Mouse (Mus musculus): ENCODE data around the gene Eln. TPM values are rescaled to one million over a fixed set of nuclear protein-coding genes. Genes with fewer than 3 reads are reported as not detected.

Gene Eln
- polyA plus RNA-seq, 1 experiment from 2014 or later = 12.4 TPM

- Histone ChIP-seq H3K4me2 (no peak overlapping the region), H3K9ac (replicated peaks) (no peak overlapping the region), H3K27me3 (no peaks in the 10 kb centered on the region), H3K27ac (no peak overlapping the region), H3K36me3 (no peaks in the 10 kb centered on the region), H3K9me3 (no peaks in the 10 kb centered on the region), H3K4me3 (replicated peaks) (no peak overlapping the region), H3K4me1 (replicated peaks) (peaks cover 12% of the 10 kb centered on the region)
- 62% methylated on average over 4 of the region's 4 CpGs for WGBS
- no peak for ATAC-seq (ENCODE audit: insufficient number of reproducible peaks, insufficient read depth, low FRiP score, low TSS enrichment, low read depth)
Observed at GRCm38 (mm10) chr5:134725299-134725698, 21.8 kb downstream of the Eln start.

DNA sequence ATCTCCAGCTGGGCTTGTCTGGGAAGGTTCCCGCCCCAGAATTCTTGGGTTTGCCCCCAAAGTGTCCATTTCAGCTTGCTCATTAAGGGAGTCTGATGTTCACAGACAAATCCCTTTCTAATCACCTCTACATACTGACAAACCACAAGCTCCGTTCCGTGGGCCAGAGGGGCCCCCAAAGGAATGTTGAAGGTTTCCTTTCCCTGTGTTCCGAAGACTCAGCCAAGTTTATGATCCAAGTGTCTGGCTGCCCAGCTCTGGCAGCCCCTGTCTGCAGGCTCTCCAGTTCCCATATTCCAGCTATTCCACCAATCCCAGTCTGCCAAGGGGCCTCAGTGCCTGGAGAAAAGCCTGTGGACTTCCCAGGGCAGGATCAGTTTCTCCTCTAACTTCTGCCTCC is 27.1 kb downstream of the Eln start:
- no peak overlapping the region for H3K4me2 ChIP-seq
- 34% methylated on average over 4 of the region's 4 CpGs for WGBS
- H3K27ac ChIP-seq = no peak overlapping the region
- no peaks in the 10 kb centered on the region for H3K9me3 ChIP-seq
- no peak overlapping the region for H3K9ac ChIP-seq (replicated peaks)
- 0 out of 2 replicates have a peak, but pooled peaks cover 3% of the 10 kb centered on the region for H3K36me3 ChIP-seq
- 0 out of 2 replicates have a peak, but pooled peaks cover 11% of the 10 kb centered on the region for H3K27me3 ChIP-seq
- peaks cover 9% of the 10 kb centered on the region; the same call in 1 of the 2 replicates for H3K4me1 ChIP-seq (replicated peaks)
- no peak for ATAC-seq (ENCODE audit: insufficient number of reproducible peaks, insufficient read depth, low FRiP score, low TSS enrichment, low read depth)
- H3K4me3 ChIP-seq (replicated peaks) = no peak overlapping the region

GRCm38 (mm10) chr5:134711076-134711475 is 36.0 kb downstream of the Eln start:
- Histone ChIP-seq H3K9ac (replicated peaks) (no peak overlapping the region), H3K4me3 (replicated peaks) (no peak overlapping the region), H3K27ac (no peak overlapping the region), H3K27me3 (peaks cover 17% of the 10 kb centered on the region), H3K4me2 (no peak overlapping the region), H3K36me3 (0 out of 2 replicates have a peak, but pooled peaks cover 3% of the 10 kb centered on the region), H3K4me1 (replicated peaks) (no peaks in the 10 kb centered on the region), H3K9me3 (no peaks in the 10 kb centered on the region)
- WGBS = 66% methylated on average over 7 of the region's 7 CpGs
- ATAC-seq (ENCODE audit: insufficient number of reproducible peaks, insufficient read depth, low FRiP score, low TSS enrichment, low read depth) = no peak

DNA sequence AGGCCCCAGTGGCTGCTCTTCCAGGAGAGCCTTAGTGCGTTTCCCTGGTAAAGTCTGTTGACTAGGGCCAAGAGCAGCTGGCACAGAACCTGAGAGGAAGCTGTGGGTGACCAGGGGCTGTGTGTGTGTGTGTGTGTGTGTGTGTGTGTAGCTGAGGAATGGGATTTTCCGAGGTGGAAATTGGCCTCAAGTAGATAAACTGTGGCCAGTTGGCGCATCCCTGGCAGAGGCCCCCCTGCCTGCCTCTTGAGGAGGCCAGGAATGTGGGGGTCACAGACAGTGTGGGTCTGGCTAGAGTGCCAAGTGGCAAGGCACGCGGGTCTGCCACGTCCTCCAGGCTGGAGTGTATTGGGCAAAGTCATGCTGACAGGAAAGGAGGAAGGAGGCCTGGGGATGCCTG is 37.8 kb downstream of the Eln start:
- no peak overlapping the region for H3K9ac ChIP-seq (replicated peaks)
- no peaks in the 10 kb centered on the region for H3K4me1 ChIP-seq (replicated peaks)
- no peak overlapping the region for H3K4me3 ChIP-seq (replicated peaks)
- H3K4me2 ChIP-seq = no peak overlapping the region
- ATAC-seq (ENCODE audit: insufficient number of reproducible peaks, insufficient read depth, low FRiP score, low TSS enrichment, low read depth) = no peak
- WGBS = 72% methylated on average over 6 of the region's 6 CpGs
- peaks cover 14% of the 10 kb centered on the region for H3K27me3 ChIP-seq
- H3K9me3 ChIP-seq = no peaks in the 10 kb centered on the region
- H3K27ac ChIP-seq = no peak overlapping the region
- H3K36me3 ChIP-seq = no peaks in the 10 kb centered on the region

DNA sequence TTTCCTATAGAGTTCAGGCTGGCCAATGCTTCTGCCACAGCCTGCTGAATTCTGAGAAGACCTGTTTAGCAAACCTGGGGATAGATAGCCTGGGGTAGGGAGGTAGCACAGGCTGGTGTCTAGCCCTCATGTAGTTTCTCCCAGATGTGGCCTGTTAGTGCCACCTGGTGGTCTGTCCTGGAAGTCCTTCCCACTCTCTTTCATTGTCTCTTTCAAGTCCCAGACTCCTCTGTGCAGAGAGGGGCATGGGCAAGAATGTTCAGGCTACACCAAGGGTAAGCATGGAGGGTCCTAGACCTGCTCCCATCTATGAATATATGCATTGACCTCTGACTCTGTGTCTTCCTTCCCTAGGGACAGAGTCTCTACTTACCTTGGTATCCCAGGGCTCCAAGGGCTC is 43.0 kb downstream of the Eln start:
- Histone ChIP-seq H3K4me2 (no peak overlapping the region), H3K4me1 (replicated peaks) (no peaks in the 10 kb centered on the region), H3K27ac (no peak overlapping the region), H3K9ac (replicated peaks) (no peak overlapping the region), H3K36me3 (no peaks in the 10 kb centered on the region), H3K4me3 (replicated peaks) (no peak overlapping the region), H3K27me3 (peaks cover 14% of the 10 kb centered on the region), H3K9me3 (no peaks in the 10 kb centered on the region)
- ATAC-seq (ENCODE audit: insufficient number of reproducible peaks, insufficient read depth, low FRiP score, low TSS enrichment, low read depth) = peak; percentile 59; the same call in 1 of the 2 replicates

DNA sequence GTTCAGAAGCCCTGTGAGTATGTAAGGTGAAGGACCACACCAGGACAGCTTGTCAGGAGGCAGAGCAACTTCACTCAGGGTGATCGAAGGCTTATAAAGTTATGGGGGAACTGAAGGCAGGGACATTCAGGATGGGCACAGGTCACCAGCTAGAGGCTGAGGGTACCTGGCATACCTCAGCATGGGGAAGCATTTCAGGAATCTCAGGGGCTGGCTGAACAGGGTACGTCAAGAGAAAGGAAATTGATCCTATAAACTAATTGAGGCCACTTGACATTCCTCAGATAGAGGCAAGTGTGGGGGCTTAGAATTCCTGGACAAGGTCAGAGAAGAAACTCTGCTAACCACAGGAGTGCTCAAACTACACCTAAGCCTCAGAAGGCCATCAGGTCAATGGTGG is 51.6 kb downstream of the Eln start:
- WGBS = 60% methylated on average over 2 of the region's 2 CpGs
- Histone ChIP-seq H3K27ac (no peak overlapping the region), H3K27me3 (no peaks in the 10 kb centered on the region), H3K9ac (replicated peaks) (no peak overlapping the region), H3K9me3 (no peaks in the 10 kb centered on the region), H3K4me3 (replicated peaks) (no peak overlapping the region), H3K4me2 (no peak overlapping the region), H3K36me3 (no peaks in the 10 kb centered on the region), H3K4me1 (replicated peaks) (no peaks in the 10 kb centered on the region)
- ATAC-seq (ENCODE audit: insufficient number of reproducible peaks, insufficient read depth, low FRiP score, low TSS enrichment, low read depth) = no peak

DNA sequence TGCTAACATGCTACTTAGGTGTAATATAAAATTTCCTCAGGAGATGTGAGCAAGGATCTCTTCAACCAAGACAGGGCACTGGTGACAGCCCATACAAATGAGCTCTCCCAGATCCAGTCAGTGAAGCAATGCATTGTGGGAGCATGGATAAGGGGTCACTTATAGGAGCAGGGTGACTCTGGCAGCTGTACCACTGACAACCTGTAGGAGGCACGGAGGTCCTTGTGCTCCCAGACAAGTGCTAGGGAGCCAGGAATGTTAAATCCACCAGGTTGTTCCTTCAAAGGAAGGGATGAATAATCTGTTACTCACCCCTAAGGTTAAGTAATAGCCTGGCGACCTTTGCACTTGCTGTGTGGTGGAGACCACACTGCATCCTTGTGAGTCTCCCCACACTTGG is 52.0 kb downstream of the Eln start:
- H3K27me3 ChIP-seq = no peaks in the 10 kb centered on the region
- ATAC-seq (ENCODE audit: insufficient number of reproducible peaks, insufficient read depth, low FRiP score, low TSS enrichment, low read depth) = no peak
- WGBS = 10% methylated on average over 2 of the region's 2 CpGs

DNA sequence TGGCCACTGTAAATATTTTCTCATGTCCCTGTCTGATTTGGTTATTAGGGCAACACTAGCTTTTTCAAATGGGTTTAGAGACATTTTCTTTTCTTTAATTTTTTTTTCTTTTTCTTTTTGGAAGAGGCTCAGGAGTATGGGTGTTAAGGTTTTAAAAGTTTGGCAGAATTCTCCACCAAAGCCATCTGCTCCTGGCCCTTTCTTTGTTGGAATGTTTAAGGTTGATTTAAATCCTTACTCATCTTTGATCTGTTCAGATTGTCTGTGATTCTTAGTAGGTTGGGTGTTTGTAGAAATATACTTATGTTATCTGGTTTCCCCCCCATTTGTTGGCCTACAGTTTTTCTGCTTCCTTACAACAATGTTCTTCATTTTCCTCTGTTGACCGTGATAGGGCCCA is 54.4 kb downstream of the Eln start:
- Histone ChIP-seq H3K36me3 (no peaks in the 10 kb centered on the region), H3K9me3 (no peaks in the 10 kb centered on the region), H3K27ac (no peak overlapping the region), H3K9ac (replicated peaks) (no peak overlapping the region), H3K4me3 (replicated peaks) (no peak overlapping the region), H3K4me1 (replicated peaks) (peaks cover 6% of the 10 kb centered on the region), H3K4me2 (no peak overlapping the region), H3K27me3 (no peaks in the 10 kb centered on the region)
- 85% methylated on average over 1 of the region's 1 CpGs for whole genome bisulfite sequencing
- ATAC-seq (ENCODE audit: insufficient number of reproducible peaks, insufficient read depth, low FRiP score, low TSS enrichment, low read depth) = no peak

More for the DNA sequence above, 52.0 kb downstream of the Eln start:
- Histone ChIP-seq H3K4me2 (no peak overlapping the region), H3K27ac (no peak overlapping the region), H3K9ac (replicated peaks) (no peak overlapping the region), H3K4me3 (replicated peaks) (no peak overlapping the region), H3K9me3 (no peaks in the 10 kb centered on the region), H3K4me1 (replicated peaks) (no peaks in the 10 kb centered on the region), H3K36me3 (no peaks in the 10 kb centered on the region)

DNA sequence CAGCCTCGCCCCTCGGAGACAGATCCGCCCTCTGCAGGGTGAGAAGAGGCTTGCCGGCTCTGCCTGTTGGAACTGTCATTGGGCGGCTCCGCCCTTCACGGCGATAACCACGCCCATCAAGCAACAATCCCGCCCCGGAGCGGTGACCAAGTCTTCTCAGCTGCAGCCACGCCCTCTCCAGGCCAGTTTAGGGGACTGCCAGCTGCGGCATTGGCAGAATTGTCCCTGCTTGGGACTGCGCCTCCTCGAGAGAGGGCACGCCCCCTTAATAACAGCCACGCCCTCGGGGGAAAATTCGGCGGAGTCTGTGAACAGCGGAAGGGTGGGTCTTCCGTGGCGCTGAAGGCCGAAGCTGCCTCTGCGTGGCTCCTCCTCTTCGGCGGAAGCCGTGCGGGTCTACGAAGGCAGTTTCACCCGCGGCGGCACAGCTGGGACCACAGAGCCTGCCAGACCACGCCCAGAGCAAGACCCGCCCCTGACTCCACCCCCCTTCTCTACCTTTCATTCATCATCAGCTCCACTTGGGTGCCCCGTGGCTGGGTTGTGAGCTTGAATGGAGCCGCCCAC is 58.3 kb downstream of the Eln start:
- H3K27me3 ChIP-seq = no peaks in the 10 kb centered on the region
- peak overlapping the region; percentile 50; the same call in 1 of the 2 replicates for H3K27ac ChIP-seq
- H3K4me2 ChIP-seq = peak overlapping the region; percentile 78
- no peak overlapping the region; the same call in 1 of the 2 replicates for H3K9ac ChIP-seq (replicated peaks)
- H3K4me3 ChIP-seq (replicated peaks) = peak overlapping the region; percentile 87
- H3K9me3 ChIP-seq = no peaks in the 10 kb centered on the region
- ATAC-seq (ENCODE audit: insufficient number of reproducible peaks, insufficient read depth, low FRiP score, low TSS enrichment, low read depth) = peak; percentile 94
- WGBS = under 1% methylated on average over 38 of the region's 38 CpGs
- peaks cover 13% of the 10 kb centered on the region for H3K4me1 ChIP-seq (replicated peaks)
- peaks cover 24% of the 10 kb centered on the region for H3K36me3 ChIP-seq

DNA sequence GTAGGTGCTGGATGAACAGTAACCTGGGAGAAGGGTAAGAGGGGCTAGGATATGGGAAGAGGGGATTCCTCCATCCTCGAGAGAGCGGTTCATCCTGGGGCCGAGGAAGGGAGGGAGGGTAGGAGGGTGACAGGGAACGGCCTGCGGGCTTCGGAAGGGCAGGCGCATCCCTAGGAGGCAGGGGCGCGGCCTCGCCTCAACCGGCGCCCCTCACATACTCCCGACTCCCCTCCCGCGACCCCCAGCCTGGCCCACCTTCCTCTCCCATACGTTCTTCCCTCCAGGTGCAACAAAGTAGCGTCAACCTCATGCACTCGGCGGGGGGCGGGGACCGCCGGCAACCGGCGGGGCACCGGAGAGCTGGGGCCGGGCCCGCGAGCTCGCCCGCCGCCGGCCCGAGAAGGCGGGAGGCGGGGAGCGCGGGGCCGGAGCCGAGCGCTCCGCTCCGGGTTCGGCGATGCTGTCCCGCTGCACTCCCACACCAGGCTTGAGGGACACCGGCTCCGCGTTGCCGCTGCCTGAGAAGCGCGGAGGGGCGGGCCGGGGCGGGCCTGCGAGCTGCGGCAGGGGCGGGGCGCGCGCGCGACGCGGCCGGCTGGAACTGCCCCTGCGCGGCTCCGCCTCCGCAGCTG is 58.9 kb downstream of the Eln start, which contains the start of gene Limk1:
TSS of gene Limk1 (minus strand) at position 513 of the 632 bp plus-strand sequence.
- H3K36me3 ChIP-seq = peaks cover 26% of the 10 kb centered on the region
- peak; percentile 4; the same call in 1 of the 2 replicates for ATAC-seq (ENCODE audit: insufficient number of reproducible peaks, insufficient read depth, low FRiP score, low TSS enrichment, low read depth)
- under 1% methylated on average over 55 of the region's 69 CpGs for WGBS

GRCm38 (mm10) chr5:134687187-134687586 is 59.9 kb downstream of the Eln start:
- no peaks in the 10 kb centered on the region for H3K27me3 ChIP-seq
- peaks cover 13% of the 10 kb centered on the region for H3K4me1 ChIP-seq (replicated peaks)
- peaks cover 34% of the 10 kb centered on the region for H3K36me3 ChIP-seq
- peak overlapping the region; percentile 78; the same call in 1 of the 2 replicates for H3K9ac ChIP-seq (replicated peaks)
- peak overlapping the region; percentile 78 for H3K4me2 ChIP-seq
- ATAC-seq (ENCODE audit: insufficient number of reproducible peaks, insufficient read depth, low FRiP score, low TSS enrichment, low read depth) = no peak
- H3K4me3 ChIP-seq (replicated peaks) = peak overlapping the region; percentile 87
- 77% methylated on average over 1 of the region's 1 CpGs for WGBS
- no peak overlapping the region for H3K27ac ChIP-seq
- H3K9me3 ChIP-seq = no peaks in the 10 kb centered on the region

More for the DNA sequence above, 58.9 kb downstream of the Eln start, which contains the start of gene Limk1:
- H3K9me3 ChIP-seq = no peaks in the 10 kb centered on the region
- peak within 1 kb of the TSS; percentile 50 for H3K27ac ChIP-seq
- peaks cover 13% of the 10 kb centered on the region for H3K4me1 ChIP-seq (replicated peaks)
- no peaks in the 10 kb centered on the region for H3K27me3 ChIP-seq
- H3K4me3 ChIP-seq (replicated peaks) = peak within 1 kb of the TSS; percentile 87
- peak within 1 kb of the TSS; percentile 78 for H3K9ac ChIP-seq (replicated peaks)
- H3K4me2 ChIP-seq = peak within 1 kb of the TSS; percentile 78

Measured in limb, embryonic 12.5 days (tissue).